Mouse (Mus musculus) hindlimb bud, embryonic 11.5 days (tissue): ENCODE measurements around the gene Abhd16b.
"Not testable (repeated sequence)": the region's sequence is repeated elsewhere in the genome, so short reads cannot be mapped to it uniquely, and the experiment has no call there.

Experiments used
- DNase-seq: peaks from one replicate; pipeline ENCODE4 v3.0.0-alpha.2; 2012; ENCODE audit warnings: low read depth, low spot score; ENCODE audit errors: extremely low spot score

Gene Abhd16b

DNA sequence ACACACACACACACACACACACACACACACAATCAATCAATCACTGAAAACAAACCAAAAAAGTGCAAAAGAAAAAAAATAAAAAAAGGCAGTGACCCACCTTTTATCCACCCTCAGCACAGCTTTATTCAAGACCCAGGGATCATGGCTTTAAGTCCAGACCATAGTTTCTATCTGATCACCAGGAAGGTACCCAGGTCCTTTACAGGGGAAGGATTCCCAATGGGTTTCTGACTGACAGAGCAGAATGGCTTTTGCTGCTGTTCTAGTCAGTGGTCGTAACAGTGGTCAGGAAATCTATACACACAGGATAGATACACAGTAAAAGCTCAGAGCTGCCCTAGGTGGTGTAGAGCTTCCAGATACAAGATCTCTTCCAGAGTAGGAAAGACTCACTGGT, 7.3 kb upstream of the Abhd16b start:
- DNase-seq = no peak

DNA sequence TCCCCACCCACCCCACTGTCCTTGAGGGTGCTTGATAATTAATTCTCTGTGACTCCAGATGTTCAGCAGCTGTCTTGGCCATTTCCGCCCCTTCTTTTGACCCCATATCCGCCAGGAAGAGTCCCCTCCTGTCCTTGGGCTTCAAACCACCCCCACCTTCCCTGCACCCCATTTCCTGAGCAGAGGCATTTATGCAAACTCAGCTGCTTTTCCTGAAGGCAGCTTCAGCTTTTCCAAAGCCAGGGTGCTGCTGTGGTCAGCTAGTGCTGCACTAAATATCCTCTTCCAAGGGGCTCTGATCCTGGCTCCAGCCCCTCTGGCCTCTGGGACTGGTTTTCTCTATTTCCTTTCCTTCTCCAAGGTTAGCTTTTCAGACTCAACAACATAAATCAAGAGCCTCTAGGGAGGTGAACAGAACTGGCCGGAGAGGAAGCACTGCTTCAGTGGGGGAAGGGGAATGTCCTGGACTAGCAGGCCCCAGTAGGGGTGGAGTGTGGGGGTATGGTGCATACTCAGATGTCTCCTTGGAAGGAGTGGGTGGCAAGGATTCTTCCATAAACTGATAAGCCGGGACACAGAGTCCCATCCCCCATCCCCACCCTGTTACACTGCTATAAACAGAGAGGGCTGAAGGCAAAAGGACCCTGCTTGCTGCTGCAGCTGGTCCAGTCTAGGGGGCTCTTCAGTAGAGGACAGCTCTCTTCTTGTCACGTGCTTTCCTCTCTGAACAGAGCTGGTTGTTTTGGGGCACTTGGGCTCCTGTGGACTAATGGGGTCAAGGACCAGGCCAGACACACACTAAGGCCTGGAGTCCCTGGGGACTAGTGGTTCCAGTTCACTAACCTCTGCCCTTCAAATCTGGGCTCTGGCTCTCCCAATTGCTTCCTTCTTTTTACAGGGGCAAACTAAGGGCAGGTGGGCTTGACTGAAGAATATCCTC, 5.4 kb upstream of the Abhd16b start:
- no peak for DNase-seq

DNA sequence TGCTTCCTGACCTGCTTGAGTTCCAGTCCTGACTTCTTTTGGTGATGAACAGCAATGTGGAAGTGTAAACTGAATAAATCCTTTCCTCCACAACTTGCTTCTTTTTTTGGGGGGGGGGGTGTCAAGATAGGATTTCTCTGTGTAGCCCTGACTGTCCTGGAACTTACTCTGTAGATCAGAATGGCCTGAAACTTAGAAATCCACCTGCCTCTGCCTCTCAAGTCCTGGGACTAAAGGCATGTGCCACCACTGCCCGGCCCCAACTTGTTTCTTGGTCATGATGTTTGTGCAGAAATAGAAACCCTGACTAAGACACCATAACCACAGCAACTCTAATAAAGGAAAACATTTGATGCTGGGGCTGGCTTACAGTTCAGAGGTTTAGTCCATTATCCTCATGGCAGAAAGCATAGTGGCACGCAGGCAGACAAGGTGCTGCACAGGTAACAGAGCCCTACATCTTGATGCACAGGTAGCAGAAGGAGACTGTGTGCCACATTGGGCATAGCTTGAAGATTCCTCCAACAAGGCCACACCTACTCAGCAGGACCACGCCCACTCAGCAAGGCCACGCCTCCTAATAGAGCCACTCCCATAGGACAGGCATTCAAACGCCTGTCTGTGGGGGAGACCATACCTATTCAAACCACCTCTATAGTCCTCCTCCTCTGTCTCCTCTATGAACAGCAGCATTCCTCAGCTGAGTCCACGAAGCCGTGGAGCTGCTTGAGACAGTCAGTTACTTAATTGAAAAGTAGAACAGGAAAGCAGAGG, 1.4 kb upstream of the Abhd16b start:
- DNase-seq = no peak

DNA sequence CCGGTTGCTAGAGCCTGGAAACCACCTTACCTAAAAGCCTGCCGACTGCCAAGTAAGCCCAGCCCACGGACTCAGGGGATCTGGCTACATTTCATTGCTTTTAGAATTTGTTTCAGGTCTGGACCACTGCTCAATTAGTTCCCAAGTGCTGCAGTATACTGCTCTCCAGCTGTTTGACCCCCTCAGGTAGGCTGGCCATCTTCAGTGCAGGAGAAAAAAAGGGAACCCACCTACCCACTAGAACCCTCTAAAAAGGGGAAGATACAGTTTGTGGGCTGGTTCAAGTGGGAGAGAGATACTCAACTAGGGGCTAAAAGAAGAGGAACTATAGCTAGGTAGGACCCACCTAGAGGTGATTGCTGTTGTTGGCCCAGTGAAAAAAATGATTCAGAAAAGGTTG, 800 bp upstream of the Abhd16b start:
- no peak for DNase-seq

DNA sequence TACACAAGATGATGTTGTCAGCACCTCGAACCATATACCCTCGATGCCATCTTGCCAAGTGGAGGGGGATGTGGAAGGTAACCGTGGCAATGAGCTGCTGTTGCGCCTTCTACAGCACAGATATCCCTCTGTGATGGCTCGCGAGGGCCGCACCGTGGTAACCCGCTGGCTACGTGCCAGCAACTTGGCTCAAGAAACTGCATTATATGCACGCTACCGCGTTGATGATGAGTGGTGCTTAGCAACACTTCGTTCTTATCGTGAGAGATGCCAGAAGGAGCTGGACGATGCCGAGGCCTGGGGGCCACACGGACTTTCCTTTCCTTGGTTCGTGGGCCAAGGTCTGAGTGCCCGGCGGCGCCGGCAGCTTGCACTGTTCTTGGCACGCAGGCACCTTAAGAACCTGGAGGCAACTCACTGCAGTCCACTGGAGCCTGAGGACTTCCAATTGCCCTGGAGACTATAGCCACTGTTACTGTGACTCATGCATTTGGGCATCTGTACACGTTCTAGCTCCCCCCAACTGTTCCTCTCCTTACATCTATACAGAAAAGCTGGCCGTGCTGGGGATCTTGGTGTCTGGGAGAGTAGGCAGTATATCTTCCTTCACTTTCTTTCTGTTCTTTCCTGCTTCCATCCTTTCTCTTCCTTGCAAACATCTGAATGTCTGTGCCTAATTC, 1.4 kb downstream of the Abhd16b start:
- DNase-seq = no peak

DNA sequence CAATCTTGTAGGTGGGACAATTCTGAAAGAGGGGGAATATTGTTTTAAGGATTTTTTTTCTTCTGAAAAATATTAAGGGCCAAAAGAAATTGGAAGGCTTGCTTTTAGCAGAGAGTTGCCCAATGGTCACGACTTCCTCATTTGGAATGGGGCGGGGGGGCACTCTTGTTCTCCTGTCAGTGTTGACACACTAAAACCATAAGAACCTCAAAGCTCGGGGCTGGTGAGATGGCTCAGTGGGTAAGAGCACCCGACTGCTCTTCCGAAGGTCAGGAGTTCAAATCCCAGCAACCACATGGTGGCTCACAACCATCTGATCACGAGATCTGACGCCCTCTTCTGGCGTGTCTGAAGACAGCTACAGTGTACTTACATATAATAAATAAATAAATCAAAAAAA, 2.8 kb downstream of the Abhd16b start:
- not testable (repeated sequence) for DNase-seq

DNA sequence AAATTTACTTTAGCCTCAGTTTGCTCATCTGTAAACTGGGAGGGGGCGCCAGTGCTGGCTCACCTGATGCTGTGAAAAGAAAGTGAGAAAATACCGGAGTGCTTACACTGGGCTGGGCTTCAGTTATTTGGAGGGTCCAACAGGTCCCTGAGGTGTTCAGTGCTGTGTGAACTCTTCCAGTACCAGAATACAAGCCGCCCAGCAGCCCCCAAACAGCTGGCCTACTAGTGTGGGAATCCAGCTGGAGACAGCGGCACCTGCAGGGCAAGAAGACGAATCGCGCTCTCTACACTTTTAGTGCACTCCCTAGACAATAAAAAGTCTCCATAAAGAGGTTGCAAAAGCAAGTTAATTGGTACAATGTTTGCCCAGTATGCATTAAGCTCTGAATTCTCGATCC, 3.3 kb downstream of the Abhd16b start:
- no peak for DNase-seq

DNA sequence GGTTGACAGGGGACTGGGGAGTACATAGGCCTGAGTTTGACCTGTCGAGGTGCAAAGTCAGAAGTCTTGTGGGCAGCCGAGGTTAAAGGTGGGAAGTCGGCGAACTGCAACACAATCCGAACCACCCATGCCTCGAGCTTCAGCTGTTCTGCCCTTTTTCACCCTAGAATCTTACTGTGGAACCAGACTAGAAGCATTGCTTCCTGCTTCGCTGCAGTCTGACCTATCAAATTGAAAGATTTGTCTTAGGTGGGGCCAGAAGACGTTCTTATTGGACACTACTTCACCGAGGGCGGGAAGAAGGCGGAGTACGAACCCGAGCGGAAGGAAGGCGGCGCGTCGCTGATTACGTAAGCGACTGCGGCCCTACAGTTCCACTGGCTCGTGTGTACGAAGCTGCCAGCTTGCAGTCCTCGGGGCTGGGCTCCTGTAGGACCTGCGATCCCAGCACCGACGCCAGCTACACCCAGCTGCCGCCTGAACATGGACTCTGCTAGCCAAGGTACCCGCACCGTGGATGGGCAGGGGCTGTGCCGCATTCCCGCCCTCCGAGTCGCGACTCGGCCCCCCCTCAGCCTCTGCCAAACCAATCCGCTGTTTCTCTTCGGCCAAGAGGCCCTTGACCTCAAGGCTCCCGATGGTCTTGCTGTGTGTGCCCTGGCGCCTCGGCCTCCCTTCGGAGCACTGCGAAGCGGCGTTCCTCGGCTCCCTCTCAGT, 4.0 kb downstream of the Abhd16b start, which contains the start of gene Tpd52l2:
Gene Tpd52l2 (plus strand): TSS at position 312 of the 717 bp plus-strand sequence.
- DNase-seq = peak; percentile 90

DNA sequence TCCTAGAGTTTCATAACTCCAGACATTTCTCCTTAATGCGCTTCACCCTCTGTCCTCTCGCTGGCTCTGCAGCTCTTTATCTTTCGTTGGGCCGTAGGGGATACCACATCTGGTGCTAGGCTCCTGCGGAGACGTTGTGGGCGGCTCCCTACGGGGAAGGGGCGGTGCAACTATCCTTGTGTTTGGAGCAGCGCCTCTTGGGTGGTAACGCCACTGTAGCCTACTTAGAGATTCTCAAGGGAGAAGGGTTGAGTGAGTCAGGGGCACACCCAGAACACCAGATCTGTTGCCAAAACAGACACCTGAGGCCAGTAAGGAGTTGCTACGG, 4.5 kb downstream of the Abhd16b start:
- no peak for DNase-seq

DNA sequence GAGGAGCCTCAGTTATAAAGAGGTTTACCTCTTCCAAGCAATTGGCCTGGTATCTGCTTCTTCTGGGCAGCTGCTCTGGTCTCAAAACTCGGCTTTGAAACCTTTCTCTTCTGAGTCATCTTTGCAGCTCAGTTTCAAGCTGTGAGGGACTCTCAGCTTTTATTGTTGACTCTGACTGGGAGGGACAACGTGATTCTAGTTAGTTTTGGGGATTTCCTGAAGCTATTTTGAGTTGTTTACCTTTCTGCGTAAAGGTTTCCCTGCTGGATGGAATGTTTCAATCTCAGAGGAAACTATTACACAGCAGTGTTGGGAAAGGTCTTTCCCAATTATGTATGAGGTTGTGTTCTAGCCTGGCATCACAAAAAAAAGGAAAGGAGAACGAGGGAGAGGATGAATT, 5.6 kb downstream of the Abhd16b start:
- no peak for DNase-seq

DNA sequence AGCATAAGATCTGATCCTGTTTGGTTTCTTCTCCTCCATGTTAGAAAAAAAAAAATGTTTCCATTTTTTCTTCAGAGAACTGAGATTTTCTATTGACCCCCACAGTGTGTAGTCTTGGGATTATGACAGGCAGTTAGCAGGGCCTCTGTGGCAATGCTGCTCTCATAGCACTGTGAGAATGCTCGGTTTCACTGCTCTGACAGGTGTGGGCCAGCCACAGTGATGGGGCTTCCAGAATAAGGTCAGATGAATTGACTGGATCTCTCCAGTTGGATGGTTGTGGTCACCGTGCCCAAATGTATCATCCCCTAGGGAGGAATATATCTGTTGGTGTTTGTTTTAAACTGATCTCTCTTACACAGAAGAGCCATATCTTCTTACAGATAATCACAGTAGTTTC, 16.2 kb downstream of the Abhd16b start:
- no peak for DNase-seq

DNA sequence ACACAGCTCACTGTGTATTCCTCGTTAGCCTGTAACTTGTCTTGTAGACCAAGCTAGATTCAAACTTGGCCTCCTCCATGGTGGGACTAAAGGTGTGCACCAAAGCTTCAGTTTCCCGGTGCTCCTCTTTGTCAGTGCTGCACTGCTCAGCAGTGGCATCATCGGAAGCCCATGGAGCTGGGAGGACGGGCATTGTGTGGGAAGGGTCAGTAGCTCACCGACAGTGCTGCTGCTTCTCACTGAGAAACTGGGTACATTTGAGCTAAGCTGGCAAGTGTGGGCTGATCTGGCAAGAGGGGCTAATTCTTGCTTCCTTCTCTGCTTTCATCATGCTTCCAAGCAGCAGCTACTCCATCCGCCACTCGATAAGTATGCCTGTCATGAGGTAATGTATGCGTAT, 18.2 kb downstream of the Abhd16b start:
- no peak for DNase-seq

DNA sequence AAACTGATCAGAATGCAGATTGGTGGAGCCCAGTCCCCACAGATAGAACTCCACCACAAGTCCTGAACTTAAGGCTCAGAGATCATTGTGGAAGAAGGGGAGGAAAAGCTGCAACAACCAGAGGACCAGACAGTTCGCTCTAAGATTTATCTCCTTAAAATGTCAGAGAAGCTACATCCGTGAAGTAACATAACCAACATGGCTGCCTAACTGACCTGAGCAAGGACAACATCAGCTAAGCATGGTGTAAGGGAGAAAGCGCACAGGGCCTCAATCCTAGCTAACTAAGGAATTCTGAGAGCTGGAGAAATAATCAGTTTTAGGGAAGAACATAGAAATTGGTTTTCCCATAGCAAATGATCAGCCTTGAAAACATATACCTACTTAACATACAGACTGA, 26.2 kb downstream of the Abhd16b start:
- DNase-seq = no peak

DNA sequence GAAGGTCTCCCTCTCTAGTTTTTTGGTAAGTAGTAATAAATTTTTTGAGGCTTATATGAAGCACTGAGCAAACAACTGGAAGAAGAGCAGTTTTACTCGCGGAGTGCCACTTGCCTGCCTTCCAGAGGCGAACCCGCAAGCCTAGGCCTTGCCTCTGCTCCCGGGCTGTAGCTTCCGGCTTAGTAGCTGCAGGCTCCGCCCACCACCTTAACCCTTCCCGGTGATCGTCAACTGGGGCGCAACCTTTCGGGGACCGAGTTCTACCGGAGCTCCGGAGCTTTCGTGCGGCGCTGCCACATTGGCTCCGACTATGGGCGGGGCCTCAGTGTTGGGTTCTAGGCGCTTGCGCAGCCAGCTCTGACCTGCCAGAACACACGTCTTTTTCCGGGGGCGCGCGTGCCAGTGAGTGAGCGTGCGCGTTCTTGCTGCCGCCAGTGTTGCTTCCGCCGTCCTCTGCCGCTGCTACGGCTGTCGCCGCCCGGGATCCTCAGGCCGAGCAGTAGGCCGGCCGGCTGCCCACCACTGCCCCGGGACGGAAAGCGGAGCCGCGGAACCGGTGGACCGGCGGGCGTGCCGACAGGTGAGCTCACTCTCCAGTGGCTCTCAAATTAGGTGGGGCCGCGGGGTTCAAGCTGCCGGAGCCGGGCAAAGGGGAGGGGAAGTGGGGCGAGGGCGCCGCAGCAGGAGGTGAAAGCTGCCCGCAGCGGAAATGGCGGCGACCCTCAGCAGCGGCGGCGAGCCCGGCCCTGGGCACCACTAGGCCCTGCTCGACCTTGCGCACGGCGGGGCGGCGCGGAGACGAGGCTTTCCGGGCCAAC, 27.3 kb downstream of the Abhd16b start, which contains the start of gene Dnajc5:
Gene Dnajc5 (plus strand): TSS at position 368 of the 818 bp plus-strand sequence.
- DNase-seq = peak; percentile 66

DNA sequence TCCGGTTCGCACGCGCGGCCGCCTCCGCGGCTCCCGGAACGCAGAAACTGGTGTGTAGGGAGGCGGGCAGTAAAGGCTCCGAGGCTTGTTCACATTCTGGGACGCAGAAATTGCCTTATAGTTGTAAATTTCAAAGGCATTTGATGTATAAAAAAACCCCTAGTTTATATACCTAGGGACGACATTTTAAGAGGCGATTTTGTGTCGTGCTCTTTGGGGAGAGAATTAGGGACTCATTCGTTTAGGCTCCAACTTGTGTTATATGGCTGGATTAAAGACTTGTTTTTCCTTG, 27.9 kb downstream of the Abhd16b start:
- DNase-seq = no peak

DNA sequence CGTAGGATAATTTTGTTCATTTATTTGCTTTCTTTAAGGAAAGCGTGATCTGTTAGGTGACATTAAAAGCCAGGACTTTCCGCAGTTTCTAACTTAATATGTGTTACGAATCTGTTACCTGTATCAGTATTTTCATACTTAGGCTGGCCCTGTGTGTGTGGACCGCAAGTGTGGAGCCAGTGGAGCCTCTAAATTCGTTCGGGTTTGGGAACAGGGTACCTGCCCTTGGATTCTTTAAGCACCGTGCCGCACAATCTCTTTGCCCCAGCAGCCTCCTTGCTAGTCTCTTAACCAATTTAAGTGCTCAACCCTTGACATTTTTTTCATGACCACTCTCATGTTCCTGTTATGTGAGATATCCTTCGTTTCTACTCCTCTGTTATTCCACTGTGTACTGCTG, 28.5 kb downstream of the Abhd16b start:
- DNase-seq = no peak

DNA sequence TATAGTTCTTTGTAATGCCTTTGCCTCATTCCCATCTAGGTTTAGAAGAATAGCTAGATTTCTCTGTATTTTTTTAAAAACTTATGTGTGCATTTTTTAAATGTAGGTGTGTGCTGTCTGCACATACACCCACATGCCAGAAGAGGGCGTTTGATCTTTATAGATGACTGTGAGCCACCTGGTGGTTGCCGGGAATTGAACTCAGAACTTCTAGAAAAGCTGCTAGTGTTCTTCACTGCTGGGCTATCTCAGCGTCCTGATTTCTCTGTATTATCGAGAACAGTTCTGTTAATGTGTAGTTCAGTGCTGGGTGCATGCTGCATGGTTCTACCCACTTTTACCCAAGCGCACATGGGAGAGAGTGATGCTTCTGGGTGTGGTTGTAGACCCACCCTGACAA, 29.8 kb downstream of the Abhd16b start:
- DNase-seq = no peak

DNA sequence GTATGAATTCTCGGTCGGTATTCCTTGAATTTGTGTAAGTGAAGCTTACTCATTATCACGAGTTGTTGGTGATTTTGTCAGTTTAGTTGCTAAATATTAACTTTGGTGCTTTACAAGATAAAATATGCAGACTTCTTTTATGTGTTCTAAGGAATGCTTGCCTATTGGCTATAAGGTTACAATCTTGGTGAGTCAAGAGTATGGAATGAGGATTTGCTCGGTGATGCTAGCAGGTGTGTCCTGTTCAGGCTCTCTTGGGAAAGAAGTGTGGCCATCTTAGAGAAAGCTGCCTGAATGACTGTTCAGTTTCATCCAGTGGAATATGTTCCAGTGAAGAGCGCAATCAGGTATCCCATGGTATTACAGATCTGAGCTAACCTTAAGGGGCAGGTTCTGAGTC, 32.5 kb downstream of the Abhd16b start:
- DNase-seq = no peak

DNA sequence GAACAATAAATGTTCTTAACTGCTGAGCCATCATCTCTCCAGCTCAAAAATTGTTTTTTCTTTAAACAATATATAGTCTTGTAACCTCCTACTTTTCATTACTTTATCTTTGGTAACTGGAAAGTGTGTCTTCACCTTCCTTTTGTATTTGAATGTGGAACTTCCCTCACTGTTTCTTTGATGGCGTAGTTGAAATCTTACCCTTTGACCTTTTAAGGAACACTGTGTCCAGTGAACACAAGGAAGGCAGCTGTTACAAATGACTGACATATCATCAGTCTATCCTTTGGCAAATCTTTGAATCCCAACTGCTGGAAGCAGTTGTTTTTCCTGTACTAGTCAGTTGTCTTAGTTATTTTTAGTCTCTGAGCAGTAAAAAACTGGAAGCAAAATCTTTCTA, 36.1 kb downstream of the Abhd16b start:
- no peak for DNase-seq

DNA sequence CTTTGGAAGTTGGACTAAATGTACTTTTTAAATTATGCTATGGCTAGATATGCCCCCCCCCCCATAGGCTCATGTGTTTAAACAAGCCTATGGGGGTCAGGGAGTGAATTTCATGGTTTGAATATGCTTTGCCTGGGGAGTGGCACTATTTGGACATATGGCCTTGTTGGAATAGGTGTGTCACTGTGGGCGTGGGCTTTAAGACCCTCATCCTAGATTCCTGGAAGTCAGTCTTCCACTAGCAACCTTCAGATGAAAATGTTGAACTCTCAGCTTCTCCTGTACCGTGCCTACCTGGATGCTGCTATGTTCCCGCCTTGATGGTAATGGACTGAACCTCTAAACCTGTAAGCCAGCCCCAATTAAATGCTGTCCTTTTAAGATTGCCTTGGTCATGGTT, 39.6 kb downstream of the Abhd16b start:
- no peak for DNase-seq
